Mouse (Mus musculus): Measurements from ENCODE around the gene Limk2. TPM values are rescaled to one million over a fixed set of nuclear protein-coding genes. Genes with fewer than 3 reads are reported as not detected.

The Limk2 gene
- polyA plus RNA-seq, 1 experiment from 2014 or later, result 91.8 TPM

DNA sequence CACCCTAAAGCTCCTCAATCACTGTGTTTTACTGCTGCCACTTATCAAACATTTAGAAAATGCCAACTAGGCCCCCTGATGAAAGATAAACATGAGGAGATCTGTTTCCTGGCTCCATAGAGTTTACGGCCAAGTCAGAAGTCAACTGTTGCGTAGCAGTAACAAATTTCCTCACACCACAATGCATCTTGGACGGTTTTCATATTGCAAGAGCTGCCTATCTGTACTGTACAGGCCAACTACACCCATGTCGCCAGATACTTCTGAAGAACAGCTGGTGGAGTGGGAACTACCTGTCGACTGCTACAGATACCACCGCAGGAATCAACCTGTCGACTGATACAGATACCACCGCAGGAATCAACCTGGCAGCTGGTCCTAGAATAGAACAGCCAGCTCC lies 35.9 kb upstream of the Limk2 start:
- Histone ChIP-seq H3K9me3 (ENCODE audit: control insufficient read depth, low read length) (no peaks in the 10 kb centered on the region), H3K4me1 (ENCODE audit: control insufficient read depth, insufficient read depth, low read length) (no peaks in the 10 kb centered on the region), H3K4me2 (ENCODE audit: low read depth) (no peak overlapping the region), H3K27me3 (ENCODE audit: control insufficient read depth, insufficient read depth, low read length) (no peaks in the 10 kb centered on the region), H3K9ac (ENCODE audit: low read length) (no peak overlapping the region), H3K36me3 (ENCODE audit: control insufficient read depth, insufficient read depth, low read length) (no peaks in the 10 kb centered on the region), H3K4me3 (ENCODE audit: low read depth, low read length) (no peak overlapping the region), H3K27ac (ENCODE audit: low read depth, low read length) (no peak overlapping the region)
- DNase-seq (ENCODE audit: low spot score), result no peak
- ATAC-seq (ENCODE audit: insufficient read depth, low FRiP score, low TSS enrichment), result no peak
- 94% methylated on average over 8 of the region's 8 CpGs for WGBS

DNA sequence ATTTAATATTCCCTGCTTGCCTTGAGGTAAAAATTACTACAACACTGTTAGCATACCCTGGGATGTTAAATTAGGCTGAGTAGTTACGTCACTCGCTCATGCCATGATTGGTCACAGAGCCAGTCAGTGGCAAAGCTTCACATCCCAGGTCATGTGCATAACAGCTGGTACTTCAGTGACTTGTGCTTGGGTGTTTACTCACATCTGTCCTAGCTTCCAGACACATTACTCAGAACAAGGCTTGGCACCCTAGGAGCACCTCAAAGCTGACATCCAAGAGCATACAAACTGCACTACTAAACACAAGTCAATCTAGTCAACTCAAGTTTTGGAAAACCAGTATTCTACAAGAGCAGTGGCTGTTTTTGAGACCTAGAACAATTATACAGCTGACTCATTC lies 34.1 kb upstream of the Limk2 start:
- no peaks in the 10 kb centered on the region for H3K36me3 ChIP-seq (ENCODE audit: control insufficient read depth, insufficient read depth, low read length)
- no peak overlapping the region for H3K27ac ChIP-seq (ENCODE audit: low read depth, low read length)
- WGBS, result 96% methylated on average over 2 of the region's 2 CpGs
- no peaks in the 10 kb centered on the region for H3K9me3 ChIP-seq (ENCODE audit: control insufficient read depth, low read length)
- H3K27me3 ChIP-seq (ENCODE audit: control insufficient read depth, insufficient read depth, low read length), result no peaks in the 10 kb centered on the region
- DNase-seq (ENCODE audit: low spot score) (no peak), ATAC-seq (ENCODE audit: insufficient read depth, low FRiP score, low TSS enrichment) (no peak)
- H3K4me3 ChIP-seq (ENCODE audit: low read depth, low read length), result no peak overlapping the region
- H3K4me1 ChIP-seq (ENCODE audit: control insufficient read depth, insufficient read depth, low read length), result no peaks in the 10 kb centered on the region
- H3K4me2 ChIP-seq (ENCODE audit: low read depth), result no peak overlapping the region
- no peak overlapping the region for H3K9ac ChIP-seq (ENCODE audit: low read length)

DNA sequence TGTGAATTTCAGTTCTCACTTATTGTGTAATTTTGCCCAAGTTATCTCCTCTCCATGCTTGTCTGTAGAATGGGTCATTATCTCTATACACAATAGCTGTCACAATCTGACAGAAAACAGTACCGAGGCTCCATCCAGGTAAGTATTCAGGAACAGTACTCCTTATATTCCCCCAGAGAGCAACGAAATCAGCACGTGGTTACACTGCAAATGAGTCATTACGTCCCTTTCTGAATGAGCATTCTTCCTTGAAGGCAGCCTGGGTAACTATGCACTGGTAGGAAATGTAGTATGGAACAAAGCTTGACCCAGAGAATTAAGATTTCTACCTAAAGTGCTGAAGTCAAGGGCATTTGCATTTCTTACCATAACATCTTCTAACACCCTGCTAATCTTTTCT lies 33.7 kb upstream of the Limk2 start:
- H3K27me3 ChIP-seq (ENCODE audit: control insufficient read depth, insufficient read depth, low read length), result no peaks in the 10 kb centered on the region
- ATAC-seq (ENCODE audit: insufficient read depth, low FRiP score, low TSS enrichment) (no peak), DNase-seq (ENCODE audit: low spot score) (no peak)
- no peaks in the 10 kb centered on the region for H3K4me1 ChIP-seq (ENCODE audit: control insufficient read depth, insufficient read depth, low read length)
- no peak overlapping the region for H3K9ac ChIP-seq (ENCODE audit: low read length)
- no peak overlapping the region for H3K4me2 ChIP-seq (ENCODE audit: low read depth)
- WGBS, result 77% methylated on average over 4 of the region's 4 CpGs
- no peaks in the 10 kb centered on the region for H3K9me3 ChIP-seq (ENCODE audit: control insufficient read depth, low read length)
- no peak overlapping the region for H3K27ac ChIP-seq (ENCODE audit: low read depth, low read length)
- no peaks in the 10 kb centered on the region for H3K36me3 ChIP-seq (ENCODE audit: control insufficient read depth, insufficient read depth, low read length)
- H3K4me3 ChIP-seq (ENCODE audit: low read depth, low read length), result no peak overlapping the region

DNA sequence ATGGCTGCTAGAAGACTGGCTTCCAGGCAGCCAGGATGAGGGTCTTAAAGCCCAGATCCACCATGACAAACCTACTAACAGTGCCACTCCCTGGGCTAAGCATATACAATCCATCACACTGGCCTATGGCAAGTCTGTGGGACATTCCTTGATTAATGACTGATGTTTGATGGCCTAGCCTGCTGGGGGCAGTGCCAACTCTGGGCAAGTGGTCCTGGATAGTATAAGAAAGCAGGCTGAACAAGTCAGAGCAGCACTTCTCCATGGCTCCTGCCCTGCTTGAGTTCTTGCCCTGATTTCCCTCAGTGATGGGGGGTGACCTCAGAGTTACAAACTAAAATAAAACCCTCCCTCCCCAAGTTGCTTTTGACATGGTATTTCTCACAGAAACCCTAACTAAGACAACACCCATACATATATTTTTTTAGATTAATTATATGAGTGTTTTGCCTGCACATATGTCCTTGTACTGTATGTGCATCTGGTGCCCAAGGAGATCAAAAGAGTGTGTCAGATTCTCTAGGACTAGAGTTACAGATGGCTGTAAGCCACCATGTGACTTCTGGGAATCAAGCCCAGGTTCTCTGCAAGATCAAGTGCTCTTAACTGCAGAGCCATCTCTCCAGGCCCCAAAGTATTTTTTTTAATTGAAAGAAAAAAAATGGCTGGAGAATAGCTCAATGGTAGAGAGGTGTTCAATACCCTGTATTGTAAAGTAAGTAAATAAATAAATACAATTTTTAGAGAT lies 32.9 kb upstream of the Limk2 start:
- Histone ChIP-seq H3K9me3 (ENCODE audit: control insufficient read depth, low read length) (no peaks in the 10 kb centered on the region), H3K4me3 (ENCODE audit: low read depth, low read length) (no peak overlapping the region), H3K4me1 (ENCODE audit: control insufficient read depth, insufficient read depth, low read length) (no peaks in the 10 kb centered on the region), H3K9ac (ENCODE audit: low read length) (no peak overlapping the region), H3K27ac (ENCODE audit: low read depth, low read length) (no peak overlapping the region), H3K27me3 (ENCODE audit: control insufficient read depth, insufficient read depth, low read length) (no peaks in the 10 kb centered on the region), H3K36me3 (ENCODE audit: control insufficient read depth, insufficient read depth, low read length) (no peaks in the 10 kb centered on the region), H3K4me2 (ENCODE audit: low read depth) (no peak overlapping the region)
- ATAC-seq (ENCODE audit: insufficient read depth, low FRiP score, low TSS enrichment) (no peak), DNase-seq (ENCODE audit: low spot score) (no peak)

DNA sequence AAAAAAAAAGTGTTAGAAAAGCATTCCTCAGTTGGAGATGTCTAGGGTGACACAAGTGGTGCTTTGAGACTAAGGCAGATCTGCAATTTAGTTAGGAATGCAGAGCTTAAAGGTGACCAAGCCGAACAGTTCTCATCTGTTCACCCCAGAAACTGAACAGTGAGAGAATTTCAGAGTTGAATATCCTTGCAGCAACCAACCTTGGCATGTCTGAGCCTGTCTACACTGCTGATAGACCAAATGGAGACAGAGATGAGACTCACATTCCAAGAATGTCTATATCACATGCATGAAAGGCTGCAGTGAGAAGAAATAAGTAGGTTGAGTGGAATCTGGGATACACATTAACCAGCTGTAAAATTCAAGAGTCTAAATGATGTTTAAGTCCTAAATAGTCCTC lies 28.6 kb upstream of the Limk2 start:
- no peaks in the 10 kb centered on the region for H3K9me3 ChIP-seq (ENCODE audit: control insufficient read depth, low read length)
- DNase-seq (ENCODE audit: low spot score) (no peak), ATAC-seq (ENCODE audit: insufficient read depth, low FRiP score, low TSS enrichment) (no peak)
- H3K4me1 ChIP-seq (ENCODE audit: control insufficient read depth, insufficient read depth, low read length), result no peaks in the 10 kb centered on the region
- WGBS, result 89% methylated on average over 1 of the region's 1 CpGs
- no peak overlapping the region for H3K4me2 ChIP-seq (ENCODE audit: low read depth)
- H3K4me3 ChIP-seq (ENCODE audit: low read depth, low read length), result no peak overlapping the region
- H3K36me3 ChIP-seq (ENCODE audit: control insufficient read depth, insufficient read depth, low read length), result no peaks in the 10 kb centered on the region
- no peak overlapping the region for H3K27ac ChIP-seq (ENCODE audit: low read depth, low read length)
- no peaks in the 10 kb centered on the region for H3K27me3 ChIP-seq (ENCODE audit: control insufficient read depth, insufficient read depth, low read length)
- H3K9ac ChIP-seq (ENCODE audit: low read length), result no peak overlapping the region

DNA sequence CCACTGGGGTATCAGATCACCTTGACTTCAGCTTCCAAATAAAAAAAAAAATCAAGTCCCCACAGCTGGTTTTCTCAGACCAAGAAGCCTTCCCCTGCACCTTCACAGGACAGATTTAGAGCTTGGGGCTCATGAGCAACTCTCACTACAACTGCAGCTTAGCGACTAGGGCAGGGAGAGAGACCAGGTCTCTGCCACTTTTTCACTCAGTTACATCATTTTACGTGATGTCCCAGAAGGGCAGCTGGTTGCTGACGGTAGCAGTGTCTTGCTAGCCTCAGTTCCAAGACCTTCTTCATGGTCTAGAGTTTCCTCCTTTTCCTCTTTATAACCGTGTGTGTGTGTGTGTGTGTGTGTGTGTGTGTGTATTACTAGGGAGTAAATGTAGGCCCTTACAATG lies 24.8 kb upstream of the Limk2 start:
- ATAC-seq (ENCODE audit: insufficient read depth, low FRiP score, low TSS enrichment) (no peak), DNase-seq (ENCODE audit: low spot score) (no peak)
- WGBS, result 91% methylated on average over 4 of the region's 4 CpGs
- Histone ChIP-seq H3K27me3 (ENCODE audit: control insufficient read depth, insufficient read depth, low read length) (no peaks in the 10 kb centered on the region), H3K9me3 (ENCODE audit: control insufficient read depth, low read length) (no peaks in the 10 kb centered on the region), H3K4me1 (ENCODE audit: control insufficient read depth, insufficient read depth, low read length) (no peaks in the 10 kb centered on the region), H3K4me3 (ENCODE audit: low read depth, low read length) (no peak overlapping the region), H3K36me3 (ENCODE audit: control insufficient read depth, insufficient read depth, low read length) (peaks cover 2% of the 10 kb centered on the region; the same call in 1 of the 2 replicates), H3K27ac (ENCODE audit: low read depth, low read length) (no peak overlapping the region), H3K9ac (ENCODE audit: low read length) (no peak overlapping the region), H3K4me2 (ENCODE audit: low read depth) (no peak overlapping the region)

DNA sequence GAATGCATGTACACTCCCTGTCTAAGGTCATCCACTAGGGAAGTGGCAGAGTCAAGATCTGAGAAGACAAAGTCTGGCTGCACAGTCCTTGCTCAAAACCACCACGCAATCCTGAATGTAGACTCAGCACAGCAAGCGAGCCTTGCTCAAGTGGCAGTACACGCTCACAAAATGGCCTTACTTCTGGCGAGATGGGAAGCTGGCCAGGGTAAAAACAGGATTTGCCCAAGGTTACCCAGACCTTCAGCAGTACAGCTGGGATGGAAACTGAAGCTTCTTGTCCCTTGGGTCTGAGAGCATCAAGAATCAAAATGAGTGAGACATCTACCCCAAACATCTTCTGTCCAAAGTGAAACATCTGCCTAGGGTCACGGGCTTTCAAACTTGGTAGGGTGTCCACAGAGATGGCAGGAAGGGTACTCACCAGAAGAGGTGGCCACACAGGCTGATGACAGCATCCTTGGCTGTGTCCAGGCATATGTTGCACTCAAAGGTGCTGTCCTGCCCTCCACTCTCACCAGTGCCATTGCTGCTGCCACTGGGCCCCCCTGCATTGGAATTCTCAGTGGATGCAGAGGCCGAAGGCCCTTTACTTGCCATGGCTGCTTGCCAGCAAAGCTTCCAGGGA lies 23.1 kb upstream of the Limk2 start:
- H3K27ac ChIP-seq (ENCODE audit: low read depth, low read length), result no peak overlapping the region
- no peak overlapping the region for H3K4me2 ChIP-seq (ENCODE audit: low read depth)
- no peaks in the 10 kb centered on the region for H3K9me3 ChIP-seq (ENCODE audit: control insufficient read depth, low read length)
- no peaks in the 10 kb centered on the region for H3K4me1 ChIP-seq (ENCODE audit: control insufficient read depth, insufficient read depth, low read length)
- H3K4me3 ChIP-seq (ENCODE audit: low read depth, low read length), result no peak overlapping the region
- H3K36me3 ChIP-seq (ENCODE audit: control insufficient read depth, insufficient read depth, low read length), result peaks cover 2% of the 10 kb centered on the region; the same call in 1 of the 2 replicates
- H3K27me3 ChIP-seq (ENCODE audit: control insufficient read depth, insufficient read depth, low read length), result no peaks in the 10 kb centered on the region
- WGBS, result 91% methylated on average over 6 of the region's 6 CpGs
- DNase-seq (ENCODE audit: low spot score), result no peak
- no peak overlapping the region for H3K9ac ChIP-seq (ENCODE audit: low read length)
- no peak for ATAC-seq (ENCODE audit: insufficient read depth, low FRiP score, low TSS enrichment)

DNA sequence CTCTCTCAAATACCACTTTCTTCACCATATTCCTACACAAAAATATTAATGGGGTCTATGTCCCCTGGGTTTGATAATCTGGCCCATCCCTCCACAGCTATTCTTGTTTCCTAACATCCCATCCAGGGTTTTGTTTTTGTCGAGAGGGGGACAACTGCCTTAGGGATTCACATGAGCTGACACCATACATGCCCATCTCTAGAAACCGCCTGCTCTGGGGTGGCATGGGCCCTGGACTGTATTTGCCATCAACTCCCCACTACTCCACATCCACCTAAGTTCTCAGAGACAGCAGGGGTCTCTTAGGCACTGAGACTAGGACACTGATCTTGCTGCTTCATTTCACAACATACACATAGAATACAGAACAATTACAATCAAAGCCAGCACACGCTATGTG lies 22.5 kb upstream of the Limk2 start:
- H3K27ac ChIP-seq (ENCODE audit: low read depth, low read length), result no peak overlapping the region
- no peak for ATAC-seq (ENCODE audit: insufficient read depth, low FRiP score, low TSS enrichment)
- no peaks in the 10 kb centered on the region for H3K4me1 ChIP-seq (ENCODE audit: control insufficient read depth, insufficient read depth, low read length)
- 96% methylated on average over 3 of the region's 3 CpGs for WGBS
- H3K4me2 ChIP-seq (ENCODE audit: low read depth), result no peak overlapping the region
- H3K4me3 ChIP-seq (ENCODE audit: low read depth, low read length), result no peak overlapping the region
- no peak for DNase-seq (ENCODE audit: low spot score)
- no peaks in the 10 kb centered on the region for H3K9me3 ChIP-seq (ENCODE audit: control insufficient read depth, low read length)
- no peak overlapping the region for H3K9ac ChIP-seq (ENCODE audit: low read length)
- H3K36me3 ChIP-seq (ENCODE audit: control insufficient read depth, insufficient read depth, low read length), result peaks cover 2% of the 10 kb centered on the region; the same call in 1 of the 2 replicates
- no peaks in the 10 kb centered on the region for H3K27me3 ChIP-seq (ENCODE audit: control insufficient read depth, insufficient read depth, low read length)

DNA sequence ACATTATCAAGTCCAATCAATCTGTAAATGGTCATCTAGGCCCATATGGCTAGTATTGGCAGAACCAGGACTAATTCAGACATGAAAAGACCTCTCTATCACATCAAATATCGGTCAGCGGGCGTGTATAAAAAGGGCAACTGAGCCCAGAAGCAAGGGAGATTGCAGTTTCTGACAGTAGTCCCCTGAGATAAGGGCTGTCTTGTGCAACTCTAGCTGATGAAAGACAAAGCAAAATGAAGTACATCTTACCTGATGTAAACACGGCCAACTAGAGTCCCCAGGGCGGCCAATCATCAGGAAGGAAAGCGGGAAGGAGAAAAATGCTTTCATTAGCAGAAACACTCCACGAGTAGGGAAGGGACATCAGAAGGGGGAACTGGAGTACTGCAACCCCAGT lies 19.6 kb upstream of the Limk2 start:
- H3K4me2 ChIP-seq (ENCODE audit: low read depth), result no peak overlapping the region
- WGBS, result 90% methylated on average over 7 of the region's 7 CpGs
- H3K36me3 ChIP-seq (ENCODE audit: control insufficient read depth, insufficient read depth, low read length), result peaks cover 7% of the 10 kb centered on the region
- H3K27ac ChIP-seq (ENCODE audit: low read depth, low read length), result no peak overlapping the region
- no peaks in the 10 kb centered on the region for H3K27me3 ChIP-seq (ENCODE audit: control insufficient read depth, insufficient read depth, low read length)
- no peak overlapping the region for H3K4me3 ChIP-seq (ENCODE audit: low read depth, low read length)
- H3K4me1 ChIP-seq (ENCODE audit: control insufficient read depth, insufficient read depth, low read length), result no peaks in the 10 kb centered on the region
- no peaks in the 10 kb centered on the region for H3K9me3 ChIP-seq (ENCODE audit: control insufficient read depth, low read length)
- no peak for ATAC-seq (ENCODE audit: insufficient read depth, low FRiP score, low TSS enrichment)
- no peak overlapping the region for H3K9ac ChIP-seq (ENCODE audit: low read length)
- DNase-seq (ENCODE audit: low spot score), result no peak

Measured in neural tube, embryonic 11.5 days (tissue).